Mouse (Mus musculus) cortical plate, adult 2 months (tissue): ENCODE measurements at regions not wholly inside any gene's neighbourhood (a gene's known extent, or its start where the extent isn't known, plus 50 kb on each side); places are given as distances from the start of the nearest gene placed in this dataset.

Source experiments
- CTCF ChIP-seq: fragments of 200-500 bp; IDR thresholded peaks from 2 replicates; pipeline ENCODE4 v1.5.1; 2011; ENCODE audit warnings: mild to moderate bottlenecking, control low read depth, low read length; ENCODE audit not compliant: insufficient read depth; ENCODE audit errors: extremely low read depth
- POLR2A ChIP-seq: fragments of 200-500 bp; IDR thresholded peaks from 2 replicates; pipeline ENCODE4 v1.6.1; 2011; ENCODE audit warnings: mild to moderate bottlenecking, low read length, control low read depth; ENCODE audit not compliant: insufficient read depth; ENCODE audit errors: extremely low read depth

- TF ChIP-seq POLR2A (no peak), CTCF (no peak)
These were observed 96.1 kb upstream of the Fam174b start for GRCm38 (mm10) chr7:73643993-73644335.
